Mouse (Mus musculus) mature B cell (primary cell): ENCODE data around the gene Ddx3x.
"Not testable (repeated sequence)": the region's sequence is repeated elsewhere in the genome, so short reads cannot be mapped to it uniquely, and the experiment has no call there.

Source experiments
- in situ Hi-C: fragments of 300-500 bp; cut with MboI; formaldehyde crosslinking; loops from 2 replicates; pipeline ENCODE4 v1.14.3; 2019

The Ddx3x gene

DNA sequence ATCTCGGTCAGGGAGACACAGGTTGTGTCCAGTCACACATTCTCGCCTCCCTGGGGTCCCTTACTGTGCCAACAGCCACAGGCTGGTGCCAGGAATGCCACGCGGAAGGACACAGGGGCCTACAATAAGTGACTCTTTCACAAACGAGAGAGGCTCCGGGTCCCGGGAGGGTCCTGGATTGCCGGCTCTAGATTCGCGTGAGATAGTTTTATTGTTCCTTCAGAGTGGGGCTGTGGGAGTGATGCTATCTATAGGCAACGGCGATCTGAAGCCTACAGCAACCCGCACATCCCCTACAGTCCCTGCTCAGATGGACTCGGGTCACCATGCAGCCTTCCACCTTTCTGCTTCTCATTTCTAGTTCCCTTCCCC, 747 bp upstream of the Ddx3x start:
- in situ Hi-C loops, result no loop called here

DNA sequence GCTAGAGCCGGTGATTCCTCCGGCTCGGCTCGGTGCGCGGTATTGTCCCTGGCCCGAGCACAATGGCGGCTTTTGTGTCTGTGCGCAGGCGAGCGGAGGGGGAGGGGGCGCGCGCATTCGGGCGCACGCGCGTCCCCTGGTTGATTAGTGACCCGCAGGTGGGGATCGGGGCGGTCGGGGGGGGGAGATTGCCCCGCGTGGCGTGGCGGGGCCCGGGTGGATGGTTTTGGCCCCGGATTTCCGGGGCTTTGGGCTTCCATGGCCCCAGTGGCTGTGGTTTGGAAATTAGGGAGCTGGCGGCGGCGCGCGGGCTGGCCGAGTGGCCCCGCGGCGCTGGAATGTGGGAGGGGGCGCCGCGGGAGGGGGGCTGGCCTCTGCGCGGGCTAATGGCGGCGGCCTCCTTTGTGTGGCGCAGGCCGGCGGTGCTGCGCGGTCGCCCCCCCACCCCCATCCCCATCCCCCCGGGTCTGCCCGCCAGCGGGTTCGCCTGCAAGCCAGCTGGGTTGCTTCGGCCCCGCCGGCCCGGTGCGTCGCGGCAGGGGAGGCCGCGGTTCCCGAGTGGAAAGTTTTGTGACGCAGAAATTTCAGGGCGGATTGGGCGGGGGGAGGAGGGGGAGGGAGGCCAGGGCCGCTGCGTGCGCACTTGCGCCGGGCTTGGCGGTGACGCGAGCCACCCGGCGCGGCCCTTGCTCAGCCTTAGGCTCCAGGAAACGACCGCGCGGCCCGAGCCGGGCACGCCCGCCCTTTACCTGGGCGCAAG, 739 bp downstream of the Ddx3x start:
- in situ Hi-C loops, result no loop called here

DNA sequence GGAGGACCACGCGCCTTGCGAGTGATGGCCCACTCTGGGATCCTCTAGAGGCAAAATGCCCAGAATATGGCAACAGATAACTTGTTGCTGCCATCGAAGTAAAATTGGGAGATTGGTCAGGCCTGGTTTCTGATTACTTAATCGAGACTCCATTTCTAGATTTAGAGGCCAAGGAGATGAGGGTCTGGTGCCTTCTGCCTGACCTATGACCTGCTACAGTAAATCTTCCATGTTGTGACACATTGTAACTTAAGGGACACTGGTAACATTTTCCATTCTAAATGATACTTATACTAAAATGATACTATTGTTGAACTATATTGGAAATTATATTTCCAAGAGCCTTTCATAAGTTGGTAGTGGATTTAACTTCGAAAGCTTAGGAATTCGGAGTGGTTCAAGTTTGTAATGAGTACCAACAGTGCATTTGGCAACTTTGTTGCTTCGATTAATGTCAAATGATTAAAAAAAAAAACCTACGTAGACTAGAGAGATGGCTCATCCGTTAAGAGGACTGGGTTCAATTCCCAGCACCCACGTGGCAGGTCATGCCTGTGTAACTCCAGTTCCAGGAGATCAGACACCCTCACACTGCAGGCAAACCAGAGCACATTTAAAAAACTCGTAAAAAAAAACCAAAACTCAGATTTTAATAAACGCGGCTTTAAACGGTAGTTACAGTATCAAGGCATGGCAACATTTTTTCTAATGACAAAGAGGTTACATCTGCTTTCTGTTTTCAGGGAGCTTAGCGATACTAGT, 1.5 kb downstream of the Ddx3x start:
- in situ Hi-C loops, result no loop called here

- in situ Hi-C loops, result no loop called here
These were observed 5.0 kb downstream of the Ddx3x start for GRCm38 (mm10) chrX:13285772-13286171.

DNA sequence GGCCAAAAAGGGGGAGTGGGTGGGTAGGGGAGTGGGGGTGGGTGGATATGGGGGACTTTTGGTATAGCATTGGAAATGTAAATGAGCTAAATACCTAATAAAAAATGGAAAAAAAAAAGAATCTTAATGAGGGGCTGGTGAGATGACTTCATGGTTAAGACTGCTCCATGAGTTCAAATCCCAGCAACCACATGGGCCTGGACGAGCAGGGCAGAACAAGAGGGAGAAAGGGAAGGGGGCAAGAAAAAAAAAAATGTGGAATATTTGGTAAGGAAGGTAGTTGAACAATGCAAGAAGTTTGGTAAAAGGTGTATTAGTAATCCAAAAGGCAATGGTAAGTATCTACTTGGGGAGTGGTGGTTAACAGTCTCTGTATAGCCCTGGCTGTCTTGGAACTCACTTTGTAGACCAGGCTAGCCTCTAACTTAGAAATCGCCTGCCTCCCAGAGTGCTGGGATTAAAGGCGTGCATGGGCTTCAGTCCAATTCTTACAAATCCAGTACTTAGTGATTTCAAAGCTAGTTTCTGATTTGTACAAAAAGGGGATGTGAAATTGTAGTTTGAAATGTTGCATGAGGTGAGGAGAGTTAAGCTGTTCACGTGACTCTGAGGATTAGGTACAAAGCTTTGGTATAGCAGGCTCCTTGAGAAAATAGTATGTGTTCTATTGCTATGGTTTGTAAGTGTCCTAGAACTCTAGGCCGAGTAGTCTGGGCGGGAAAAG, 13.9 kb downstream of the Ddx3x start:
- in situ Hi-C loops, result no loop called here

GRCm38 (mm10) chrX:13295229-13295571, 14.4 kb downstream of the Ddx3x start:
- in situ Hi-C loops, result no loop called here

DNA sequence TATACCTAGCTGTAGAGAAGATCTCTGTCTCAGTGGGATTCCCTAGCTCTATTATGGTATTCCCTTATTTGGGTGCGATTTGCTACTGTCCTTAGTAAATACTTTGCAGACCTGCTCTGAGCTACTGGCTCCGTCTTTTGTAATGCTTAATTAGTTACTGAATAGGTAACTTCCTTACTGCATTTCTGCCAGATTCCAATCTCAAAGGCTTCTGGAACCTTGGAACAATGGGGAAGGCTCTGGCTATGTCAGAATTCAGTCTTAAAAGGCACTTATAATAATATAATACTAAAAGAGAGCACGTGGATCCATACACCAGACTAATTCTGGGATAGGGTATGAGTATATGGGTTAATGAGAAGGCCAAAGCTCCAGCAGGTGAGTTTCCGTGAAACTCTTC, 15.5 kb downstream of the Ddx3x start:
- in situ Hi-C loops, result not testable (repeated sequence)

- in situ Hi-C loops, result no loop called here
These were observed 25.4 kb downstream of the Ddx3x start for GRCm38 (mm10) chrX:13306190-13306589.

DNA sequence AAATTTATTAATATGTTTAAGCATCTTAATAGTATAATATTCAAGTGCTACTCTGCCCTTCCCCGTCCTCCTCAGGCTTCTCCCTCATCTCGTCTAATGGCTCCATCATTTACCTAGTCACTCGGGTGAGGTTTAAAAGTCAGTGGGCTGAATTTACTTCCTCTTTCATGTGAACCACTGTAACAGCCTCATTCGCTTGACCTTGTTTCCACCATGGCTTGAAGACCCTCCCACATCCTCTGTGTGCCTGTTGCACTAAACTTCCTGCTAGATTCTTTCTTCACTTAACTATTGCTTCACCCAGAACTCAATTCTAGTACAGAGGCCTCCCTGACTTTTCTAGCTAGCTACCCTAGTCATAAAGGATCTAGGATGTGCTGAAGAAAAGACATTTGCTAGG, 30.6 kb downstream of the Ddx3x start:
- in situ Hi-C loops, result no loop called here

DNA sequence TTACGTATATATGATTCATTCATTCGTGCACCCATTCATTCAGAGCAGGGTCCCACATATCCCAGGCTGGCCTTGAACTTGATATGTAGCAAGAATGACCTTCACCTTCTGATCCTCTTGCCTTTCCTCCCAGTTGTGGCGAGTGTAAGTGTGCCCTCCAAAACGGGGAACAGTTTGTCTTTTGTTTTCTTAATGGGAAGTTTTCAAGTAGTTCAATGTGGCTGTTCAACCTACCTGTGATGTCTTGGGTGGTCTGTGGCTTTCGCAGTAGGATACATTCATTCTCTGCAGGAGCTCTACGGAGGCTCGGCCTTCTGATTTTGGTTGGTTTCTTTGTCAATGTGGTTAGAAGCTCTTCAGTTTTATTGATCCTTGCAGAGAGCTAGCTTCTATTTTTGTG, 48.8 kb downstream of the Ddx3x start:
- in situ Hi-C loops, result no loop called here
